Mouse (Mus musculus): ENCODE measurements at regions not wholly inside any gene's neighbourhood (a gene's known extent, or its start where the extent isn't known, plus 50 kb on each side); places are given as distances from the start of the nearest gene placed in this dataset.

- TF ChIP-seq CTCF (IDR thresholded peaks at IDR 0.05; ENCODE audit: extremely low read depth, insufficient read depth, low read length): no peak
- TF ChIP-seq POLR2A (IDR thresholded peaks at IDR 0.05; ENCODE audit: extremely low read depth, insufficient read depth, low read length): no peak
Observed at GRCm38 (mm10) chr2:75161075-75161474, 335.5 kb downstream of the Mtx2 start.
